Mouse (Mus musculus): ENCODE measurements around the gene Nsun3. TPM values are rescaled to one million over a fixed set of nuclear protein-coding genes. Genes with fewer than 3 reads are reported as not detected.

Gene Nsun3
- total and polyA plus RNA-seq, 2 experiments, result 4.5 to 7.9 TPM

DNA sequence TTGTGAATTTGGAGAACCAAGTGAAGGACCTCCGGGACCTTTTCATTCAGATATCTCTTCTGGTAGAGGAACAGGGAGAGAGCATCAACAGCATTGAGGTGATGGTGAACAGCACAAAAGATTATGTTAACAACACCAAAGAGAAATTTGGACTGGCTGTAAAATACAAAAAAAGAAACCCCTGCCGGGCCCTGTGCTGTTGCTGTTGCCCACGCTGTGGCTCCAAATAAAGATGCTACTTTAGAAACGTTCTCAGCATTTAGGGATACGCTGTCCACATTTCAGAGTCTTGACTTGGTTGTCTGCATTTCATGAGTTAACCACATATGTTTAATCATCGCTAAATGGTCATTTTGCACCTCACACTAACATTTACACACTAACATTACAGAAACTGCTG is 35.9 kb upstream of the Nsun3 start:
- TF ChIP-seq POLR2A (IDR thresholded peaks at IDR 0.05; ENCODE audit: extremely low read depth, insufficient read depth, low read length) (no peak), CTCF (IDR thresholded peaks at IDR 0.05; ENCODE audit: low read depth, low read length) (no peak)
- Histone ChIP-seq H3K27me3 (ENCODE audit: control insufficient read depth, insufficient read depth, low read length) (no peaks in the 10 kb centered on the region), H3K4me1 (ENCODE audit: control insufficient read depth, insufficient read depth, low read length) (no peaks in the 10 kb centered on the region), H3K27ac (replicated peaks; ENCODE audit: insufficient read depth, low read depth, low read length) (no peak overlapping the region), H3K4me3 (ENCODE audit: insufficient read depth, low read depth, low read length) (no peak overlapping the region), H3K9ac (ENCODE audit: low read depth, low read length) (no peak overlapping the region), H3K36me3 (ENCODE audit: control insufficient read depth, insufficient read depth, low read length) (peaks cover 3% of the 10 kb centered on the region; the same call in 1 of the 2 replicates), H3K79me2 (ENCODE audit: control insufficient read depth, insufficient read depth, low read length) (no peaks in the 10 kb centered on the region)
- WGBS, result 94% methylated on average over 6 of the region's 6 CpGs
- no peak for DNase-seq (ENCODE audit: extremely low read depth, low read depth, low spot score)

DNA sequence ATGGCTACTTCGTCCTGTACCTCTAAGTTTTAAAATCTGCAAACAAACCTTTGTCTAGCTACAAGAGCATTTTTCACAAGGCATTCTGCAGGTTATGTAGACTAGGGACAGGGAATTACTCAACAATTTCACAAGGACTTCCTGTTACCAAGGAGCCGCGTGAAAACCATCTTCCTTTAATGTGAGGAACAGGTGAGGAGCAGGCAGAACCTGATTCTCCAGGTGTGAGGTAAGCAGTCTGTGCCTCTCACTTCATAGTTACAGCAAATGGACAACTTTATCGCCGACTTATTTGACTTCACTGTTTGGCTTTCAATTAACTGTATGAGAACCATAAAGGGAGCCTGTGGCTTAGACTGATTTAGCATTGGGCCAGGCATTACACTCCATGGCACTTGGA is 27.9 kb upstream of the Nsun3 start, which contains the start of gene Stx19:
Gene Stx19 (plus strand): TSS at position 186 of the 400 bp plus-strand sequence.
- no peak for DNase-seq (ENCODE audit: extremely low read depth, low read depth, low spot score)
- H3K27ac ChIP-seq (replicated peaks; ENCODE audit: insufficient read depth, low read depth, low read length), result no peak within 1 kb of the TSS
- peaks cover 5% of the 10 kb centered on the region for H3K36me3 ChIP-seq (ENCODE audit: control insufficient read depth, insufficient read depth, low read length)
- no peak within 1 kb of the TSS for H3K4me3 ChIP-seq (ENCODE audit: insufficient read depth, low read depth, low read length)
- no peaks in the 10 kb centered on the region for H3K4me1 ChIP-seq (ENCODE audit: control insufficient read depth, insufficient read depth, low read length)
- WGBS, result 64% methylated on average over 5 of the region's 5 CpGs
- H3K9ac ChIP-seq (ENCODE audit: low read depth, low read length), result no peak within 1 kb of the TSS
- H3K79me2 ChIP-seq (ENCODE audit: control insufficient read depth, insufficient read depth, low read length), result no peaks in the 10 kb centered on the region
- no peak for TF ChIP-seq CTCF (IDR thresholded peaks at IDR 0.05; ENCODE audit: low read depth, low read length)
- no peaks in the 10 kb centered on the region for H3K27me3 ChIP-seq (ENCODE audit: control insufficient read depth, insufficient read depth, low read length)

DNA sequence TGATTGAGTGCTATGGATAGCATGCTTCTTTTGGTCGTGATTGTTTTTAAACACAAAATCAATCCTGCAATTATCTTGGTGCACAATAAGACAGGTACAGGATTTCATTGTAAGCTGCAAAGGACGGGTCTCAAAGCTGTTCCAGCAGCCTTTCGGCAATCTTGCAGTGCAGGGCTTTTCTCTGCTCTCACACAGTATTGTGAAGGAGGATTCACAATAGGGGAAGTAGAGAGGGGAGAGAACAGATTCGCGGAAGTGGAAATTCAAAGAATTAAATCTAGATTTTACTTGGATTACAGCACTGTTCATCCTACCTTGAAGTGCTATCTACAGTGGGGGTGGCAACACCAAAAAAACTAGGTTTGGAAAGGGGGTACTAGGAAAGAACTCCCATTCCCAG is 27.2 kb upstream of the Nsun3 start:
- Histone ChIP-seq H3K4me3 (ENCODE audit: insufficient read depth, low read depth, low read length) (no peak overlapping the region), H3K9ac (ENCODE audit: low read depth, low read length) (no peak overlapping the region), H3K4me1 (ENCODE audit: control insufficient read depth, insufficient read depth, low read length) (no peaks in the 10 kb centered on the region), H3K79me2 (ENCODE audit: control insufficient read depth, insufficient read depth, low read length) (no peaks in the 10 kb centered on the region), H3K36me3 (ENCODE audit: control insufficient read depth, insufficient read depth, low read length) (peaks cover 5% of the 10 kb centered on the region), H3K27ac (replicated peaks; ENCODE audit: insufficient read depth, low read depth, low read length) (no peak overlapping the region), H3K27me3 (ENCODE audit: control insufficient read depth, insufficient read depth, low read length) (no peaks in the 10 kb centered on the region)
- no peak for TF ChIP-seq CTCF (IDR thresholded peaks at IDR 0.05; ENCODE audit: low read depth, low read length)
- no peak for TF ChIP-seq POLR2A (IDR thresholded peaks at IDR 0.05; ENCODE audit: extremely low read depth, insufficient read depth, low read length)
- WGBS, result 89% methylated on average over 5 of the region's 5 CpGs
- no peak for DNase-seq (ENCODE audit: extremely low read depth, low read depth, low spot score)

DNA sequence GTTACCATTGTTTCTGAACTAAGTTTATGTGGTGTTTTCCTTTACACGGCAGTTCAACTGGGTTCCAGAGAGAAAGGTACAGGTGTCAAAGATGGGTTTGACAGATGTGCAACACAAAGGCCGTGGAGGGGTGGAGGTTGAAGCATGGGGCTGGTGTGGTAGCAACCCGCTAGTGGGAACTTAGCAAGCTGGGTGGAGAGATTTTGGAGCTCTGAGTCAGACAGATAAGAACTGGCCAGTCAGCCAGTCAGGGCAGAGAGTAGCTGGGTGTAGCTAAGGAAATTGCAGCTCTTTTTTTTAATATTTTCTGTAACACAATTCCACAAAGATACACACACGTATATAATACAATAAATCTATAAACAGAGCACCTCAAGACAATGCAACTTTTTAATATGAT is 24.2 kb upstream of the Nsun3 start:
- Histone ChIP-seq H3K36me3 (ENCODE audit: control insufficient read depth, insufficient read depth, low read length) (peaks cover 5% of the 10 kb centered on the region), H3K79me2 (ENCODE audit: control insufficient read depth, insufficient read depth, low read length) (no peaks in the 10 kb centered on the region), H3K9ac (ENCODE audit: low read depth, low read length) (no peak overlapping the region), H3K4me3 (ENCODE audit: insufficient read depth, low read depth, low read length) (no peak overlapping the region), H3K27ac (replicated peaks; ENCODE audit: insufficient read depth, low read depth, low read length) (no peak overlapping the region), H3K27me3 (ENCODE audit: control insufficient read depth, insufficient read depth, low read length) (no peaks in the 10 kb centered on the region), H3K4me1 (ENCODE audit: control insufficient read depth, insufficient read depth, low read length) (no peaks in the 10 kb centered on the region)
- DNase-seq (ENCODE audit: extremely low read depth, low read depth, low spot score), result no peak
- WGBS, result 93% methylated on average over 4 of the region's 4 CpGs
- no peak for TF ChIP-seq CTCF (IDR thresholded peaks at IDR 0.05; ENCODE audit: low read depth, low read length)
- no peak for TF ChIP-seq POLR2A (IDR thresholded peaks at IDR 0.05; ENCODE audit: extremely low read depth, insufficient read depth, low read length)

DNA sequence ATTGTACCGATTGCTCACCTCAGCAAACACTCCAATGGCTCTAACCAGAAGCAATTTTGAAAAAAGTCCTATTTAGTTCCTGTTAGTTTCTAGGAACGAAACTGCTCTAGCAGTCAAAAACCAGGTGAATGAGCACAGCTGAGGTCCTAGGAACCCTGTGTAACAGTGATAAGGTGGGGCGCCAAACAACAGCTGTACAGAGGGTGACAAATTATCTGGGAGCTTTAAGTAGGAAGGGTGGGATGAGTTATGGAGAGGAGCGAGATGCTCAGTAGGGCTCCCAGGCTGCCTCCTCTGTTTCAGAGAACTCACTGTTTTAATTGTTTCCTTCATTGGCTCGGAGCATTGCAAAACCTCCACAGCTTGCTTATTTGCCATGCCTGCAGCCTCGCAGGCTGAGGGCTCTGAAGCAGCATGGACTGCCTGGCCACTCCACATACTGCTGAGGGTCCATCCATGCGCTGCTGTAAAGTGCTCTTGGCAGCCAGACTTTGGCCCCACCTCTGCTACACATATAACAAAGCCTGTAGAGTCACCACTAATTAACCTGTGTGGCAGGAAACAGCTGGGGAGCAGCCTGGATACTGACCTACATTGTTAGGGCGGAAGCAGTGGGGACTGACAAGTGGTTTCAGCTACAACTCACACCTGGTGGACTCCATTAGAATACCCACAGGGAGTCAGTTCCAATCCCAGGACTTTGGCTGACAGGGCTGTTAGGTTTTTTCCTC is 20.8 kb upstream of the Nsun3 start:
- 81% methylated on average over 8 of the region's 8 CpGs for WGBS
- H3K27me3 ChIP-seq (ENCODE audit: control insufficient read depth, insufficient read depth, low read length), result no peaks in the 10 kb centered on the region
- TF ChIP-seq POLR2A (IDR thresholded peaks at IDR 0.05; ENCODE audit: extremely low read depth, insufficient read depth, low read length), result no peak
- no peak for TF ChIP-seq CTCF (IDR thresholded peaks at IDR 0.05; ENCODE audit: low read depth, low read length)

DNA sequence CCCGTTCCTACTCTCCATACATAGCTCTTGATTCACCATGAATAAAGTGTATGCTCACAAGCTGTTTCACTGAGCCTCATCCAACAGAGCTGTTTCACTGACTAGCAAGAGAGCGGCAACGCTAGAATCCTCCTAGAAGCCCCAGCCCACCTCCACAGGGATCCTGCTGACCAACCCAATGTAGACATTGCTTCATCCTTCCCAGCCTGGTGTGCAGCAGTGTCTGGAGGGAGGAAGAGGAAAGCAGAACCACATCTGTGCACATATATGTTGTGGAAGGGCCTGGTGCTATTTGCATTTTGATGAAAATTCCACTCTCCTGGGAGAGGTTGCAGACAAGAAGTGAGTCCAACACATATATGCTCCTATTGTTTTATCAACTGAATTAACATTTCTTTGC is 18.0 kb upstream of the Nsun3 start:
- DNase-seq (ENCODE audit: extremely low read depth, low read depth, low spot score), result no peak
- Histone ChIP-seq H3K79me2 (ENCODE audit: control insufficient read depth, insufficient read depth, low read length) (no peaks in the 10 kb centered on the region), H3K27ac (replicated peaks; ENCODE audit: insufficient read depth, low read depth, low read length) (no peak overlapping the region), H3K9ac (ENCODE audit: low read depth, low read length) (no peak overlapping the region), H3K4me3 (ENCODE audit: insufficient read depth, low read depth, low read length) (no peak overlapping the region), H3K36me3 (ENCODE audit: control insufficient read depth, insufficient read depth, low read length) (peaks cover 16% of the 10 kb centered on the region; the same call in 1 of the 2 replicates), H3K4me1 (ENCODE audit: control insufficient read depth, insufficient read depth, low read length) (0 out of 2 replicates have a peak, but pooled peaks cover under 1% of the 10 kb centered on the region), H3K27me3 (ENCODE audit: control insufficient read depth, insufficient read depth, low read length) (no peaks in the 10 kb centered on the region)
- WGBS, result 96% methylated on average over 3 of the region's 3 CpGs
- no peak for TF ChIP-seq CTCF (IDR thresholded peaks at IDR 0.05; ENCODE audit: low read depth, low read length)
- TF ChIP-seq POLR2A (IDR thresholded peaks at IDR 0.05; ENCODE audit: extremely low read depth, insufficient read depth, low read length), result no peak

More for the DNA sequence above, 20.8 kb upstream of the Nsun3 start:
- Histone ChIP-seq H3K36me3 (ENCODE audit: control insufficient read depth, insufficient read depth, low read length) (peaks cover 14% of the 10 kb centered on the region), H3K4me1 (ENCODE audit: control insufficient read depth, insufficient read depth, low read length) (no peaks in the 10 kb centered on the region), H3K4me3 (ENCODE audit: insufficient read depth, low read depth, low read length) (no peak overlapping the region), H3K9ac (ENCODE audit: low read depth, low read length) (no peak overlapping the region), H3K79me2 (ENCODE audit: control insufficient read depth, insufficient read depth, low read length) (no peaks in the 10 kb centered on the region), H3K27ac (replicated peaks; ENCODE audit: insufficient read depth, low read depth, low read length) (no peak overlapping the region)
- DNase-seq (ENCODE audit: extremely low read depth, low read depth, low spot score), result no peak
